Mouse (Mus musculus) adrenal gland, postnatal 10 days (tissue): ENCODE measurements around the gene Btbd35f1. TPM values are rescaled to one million over a fixed set of nuclear protein-coding genes. Genes with fewer than 3 reads are reported as not detected.
"Not testable (repeated sequence)": the region's sequence is repeated elsewhere in the genome, so short reads cannot be mapped to it uniquely, and the experiment has no call there.

Source experiments
- DNase-seq: peaks from one replicate; pipeline ENCODE4 v3.0.0; 2021; ENCODE audit warnings: mixed read lengths
- long read RNA-seq, 2 experiments: library from polyadenylated mRNA; stranded (forward); transcript quantifications; one replicate each; pipeline ENCODE4 v2.0.0; 2021
- total RNA-seq, 2 experiments: library from RNA; stranded (reverse); gene quantifications; 2 replicates each; pipeline ENCODE4 v1.2.3; 2021

Gene Btbd35f1
- not detected for total RNA-seq
- long read RNA-seq, experiment 1, result 0 reads
- long read RNA-seq, experiment 2, result 0 reads

- not testable (repeated sequence) for DNase-seq
Measured at GRCm38 (mm10) chrX:32559755-32560154, at the start of gene Btbd35f1. Gene Btbd35f1, plus strand, starts transcription at chrX:32560055.

DNA sequence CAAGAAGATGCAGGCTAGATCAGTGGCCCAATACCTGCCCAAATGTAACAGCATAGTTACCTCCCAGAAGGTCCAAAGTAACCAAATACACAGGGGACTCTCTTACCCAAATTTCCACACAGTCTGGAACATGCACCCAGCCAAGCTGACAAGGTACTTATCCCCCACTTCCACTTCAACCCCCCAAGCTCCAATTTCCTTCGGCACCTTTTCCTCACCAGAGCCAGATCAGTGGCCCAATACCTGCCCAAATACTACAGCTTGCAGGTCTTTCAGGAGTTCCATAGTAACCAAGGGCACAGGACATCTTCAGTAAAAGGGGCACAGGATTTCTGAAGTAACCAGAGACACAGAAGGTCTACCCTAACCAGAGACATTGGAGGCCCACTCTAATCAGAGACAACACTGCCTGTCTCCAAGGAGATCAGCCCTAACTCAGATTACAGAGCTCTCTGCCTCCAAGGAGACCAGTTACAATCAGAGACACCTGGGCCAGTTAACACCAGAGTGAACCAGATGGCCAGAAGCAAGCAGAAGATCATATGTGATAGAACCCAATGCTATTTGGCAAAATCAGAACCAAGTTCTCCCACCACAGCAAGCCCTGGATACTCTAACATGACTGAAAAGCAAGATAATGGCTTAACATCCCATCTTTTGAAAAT is 31.2 kb downstream of the Btbd35f1 start:
- not testable (repeated sequence) for DNase-seq

DNA sequence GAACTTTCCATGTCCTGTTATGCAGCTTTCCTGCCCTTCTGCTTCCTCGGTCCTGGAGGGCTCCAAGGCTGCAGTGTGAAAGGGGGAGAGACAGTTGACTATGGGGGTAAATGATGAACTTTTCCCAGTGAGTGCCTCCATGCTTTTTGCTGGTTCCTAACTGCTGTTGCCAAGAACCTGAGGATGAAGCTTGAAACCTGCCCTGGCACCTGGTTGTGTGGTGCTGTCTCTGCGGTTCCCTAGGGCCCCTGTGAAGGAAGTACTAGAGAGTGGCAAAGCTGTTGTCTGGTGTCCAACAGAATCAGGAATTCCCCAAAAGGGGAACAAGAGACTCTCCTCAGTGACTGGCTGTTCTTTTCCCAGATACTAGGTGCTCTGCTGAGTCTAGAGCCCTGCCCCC is 41.2 kb downstream of the Btbd35f1 start:
- DNase-seq, result not testable (repeated sequence)

GRCm38 (mm10) chrX:32601425-32601824 is 41.6 kb downstream of the Btbd35f1 start:
- not testable (repeated sequence) for DNase-seq

Other genes with a start within 250 kb of the Btbd35f1 start
- not detected for gene Gm5926, start 90.7 kb downstream of the Btbd35f1 start, total RNA-seq
- not detected for gene Btbd35f21, start 166.1 kb downstream of the Btbd35f1 start, total RNA-seq